Mouse (Mus musculus) T-helper 2 cell (primary cell): ENCODE data around the gene Art4.

ENCODE experiments used
- in situ Hi-C: fragments of 300-600 bp; cut with MboI, MseI; formaldehyde crosslinking; loops from one replicate; pipeline ENCODE4 v1.15.1; 2025; ENCODE audit warnings: high pct_unique_total_duplicates

The Art4 gene

GRCm38 (mm10) chr6:136803739-136804633, 53.5 kb downstream of the Art4 start, which contains the start of gene Hist4h4:
Gene Hist4h4 (minus strand): TSS chr6:136804415.
- in situ Hi-C loops = loop anchor here (25.0 kb wide), 1 partner anchor 1892 kb away; the partner anchor contains the start of gene Cdkn1b

GRCm38 (mm10) chr6:136803093-136803738, 54.3 kb downstream of the Art4 start:
- in situ Hi-C loops = loop anchor here (25.0 kb wide), 1 partner anchor 1891 kb away; the partner anchor contains the start of gene Cdkn1b

GRCm38 (mm10) chr6:136801274-136801673, 56.3 kb downstream of the Art4 start:
- in situ Hi-C loops = loop anchor here (25.0 kb wide), 1 partner anchor 1889 kb away; the partner anchor contains the start of gene Cdkn1b

DNA sequence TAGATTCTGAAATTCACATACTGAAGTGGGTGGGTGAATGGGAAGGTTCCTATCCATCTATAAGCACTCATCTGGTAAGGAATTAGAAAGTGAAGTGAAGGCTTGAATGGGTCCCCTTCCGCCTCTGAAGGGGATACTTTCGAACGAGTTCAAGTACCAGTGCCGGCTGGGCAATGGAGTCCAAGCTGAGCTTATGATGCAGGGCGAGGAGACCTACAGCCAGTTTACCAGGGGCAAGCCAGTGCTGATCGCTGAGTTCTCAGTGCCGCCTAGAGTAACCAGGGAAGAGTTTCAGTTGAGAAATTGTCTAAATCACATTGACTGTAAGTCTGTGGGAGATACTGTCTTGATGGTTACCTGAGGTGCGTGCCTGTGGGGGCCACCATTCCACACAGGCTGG, 56.8 kb downstream of the Art4 start:
- in situ Hi-C loops = loop anchor here (25.0 kb wide), 1 partner anchor 1888 kb away; the partner anchor contains the start of gene Cdkn1b
